Mouse (Mus musculus): ENCODE measurements around the gene Frat1.

- TF ChIP-seq CTCF (IDR thresholded peaks at IDR 0.05; ENCODE audit: low read depth, low read length) (no peak), POLR2A (IDR thresholded peaks at IDR 0.05; ENCODE audit: borderline replicate concordance, low read depth, low read length) (no peak)
Observed at GRCm38 (mm10) chr19:41789110-41789961, 40.4 kb upstream of the Frat1 start.

All from bone marrow macrophage, adult 2 months (primary cell).